Mouse (Mus musculus): ENCODE measurements around the gene Zc3h13. TPM values are rescaled to one million over a fixed set of nuclear protein-coding genes. Genes with fewer than 3 reads are reported as not detected.

Zc3h13 gene
- polyA plus RNA-seq, 1 experiment from 2014 or later, result 32.8 TPM

Small RNA genes lying within 50 kb of the gene (microRNA-seq; reads per million reads assigned to microRNA genes)
- gene Gm44482, result not detected

Other genes with a start within 250 kb of the Zc3h13 start
- 0.17 and 0.19 TPM in 2 replicates for gene Lrrc63, start 153.5 kb upstream of the Zc3h13 start, polyA plus RNA-seq (2016; fragmentation: Nextera tagmentation; extraction: Ambion mirVana)
- gene Lcp1, start 153.3 kb upstream of the Zc3h13 start, polyA plus RNA-seq (2016; fragmentation: Nextera tagmentation; extraction: Ambion mirVana), result 26.4 and 28.7 TPM in 2 replicates
- gene Cpb2, start 42.1 kb upstream of the Zc3h13 start, polyA plus RNA-seq (2016; fragmentation: Nextera tagmentation; extraction: Ambion mirVana), result not detected in 2 replicates
- gene Siah3, start 171.6 kb downstream of the Zc3h13 start, polyA plus RNA-seq (2016; fragmentation: Nextera tagmentation; extraction: Ambion mirVana), result 0.33 and 0.66 TPM in 2 replicates

Data from midbrain, embryonic 10.5 days (tissue).